In the genomic region with DNA sequence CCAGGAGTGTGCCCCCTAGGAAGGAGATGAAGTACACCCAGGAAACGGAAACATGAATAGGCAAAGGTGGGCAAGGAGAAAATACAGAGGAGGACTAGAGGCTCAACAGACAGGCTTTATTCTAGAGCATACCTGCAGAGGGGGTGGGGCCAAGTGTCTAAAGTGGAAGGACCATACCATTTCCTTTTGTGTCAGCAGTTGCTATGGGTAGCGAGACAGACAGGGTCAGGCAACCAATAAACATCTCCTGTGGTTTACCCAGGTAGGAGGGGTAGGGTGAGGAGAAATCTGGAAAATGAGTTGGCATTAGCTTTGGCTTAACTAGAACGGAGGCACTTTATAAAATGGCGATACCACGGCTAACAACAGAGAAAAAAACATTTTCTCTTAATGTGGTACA, we compare ENCODE assay signal across 8 mouse cellular contexts. TPM values are rescaled to one million over a fixed set of nuclear protein-coding genes. Genes with fewer than 3 reads are reported as not detected.
DNase-seq lines count a peak whose midpoint lies in the region; ATAC-seq and TF ChIP-seq lines count a peak whose summit lies in the region.

No protein-coding gene starts in this region.

- TF ChIP-seq CTCF in kidney, postnatal 0 days (IDR thresholded peaks at IDR 0.05; ENCODE audit: low read depth), result peak; percentile 20

- H3K9me3 ChIP-seq in forebrain, embryonic 14.5 days (replicated peaks; ENCODE audit: control insufficient read depth, low read length), result no peaks in the 10 kb centered on the region
- H3K9me3 ChIP-seq in kidney, postnatal 0 days (replicated peaks; ENCODE audit: low read length), result no peaks in the 10 kb centered on the region

- 64% methylated on average over 5 of the region's 5 CpGs for WGBS in forebrain, embryonic 14.5 days
- WGBS in kidney, postnatal 0 days, result 56% methylated on average over 5 of the region's 5 CpGs

- peak overlapping the region; percentile 61 for H3K4me3 ChIP-seq in forebrain, embryonic 14.5 days (ENCODE audit: low read depth, low read length)
- H3K4me3 ChIP-seq in kidney, postnatal 0 days (replicated peaks; ENCODE audit: low read depth, low read length), result peak overlapping the region; percentile 89; the same call in 1 of the 2 replicates

- H3K9ac ChIP-seq in forebrain, embryonic 14.5 days (ENCODE audit: low read length), result no peak overlapping the region; the same call in 1 of the 2 replicates
- H3K9ac ChIP-seq in kidney, postnatal 0 days (ENCODE audit: low read depth, low read length), result no peak overlapping the region

- peak; percentile 36 for DNase-seq in adrenal gland, postnatal 14 days
- DNase-seq in adrenal gland, postnatal 25 days, result no peak
- DNase-seq in T-cell, adult 2 months (ENCODE audit: low spot score), result peak; percentile 55
- no peak for DNase-seq in forebrain, embryonic 14.5 days (ENCODE audit: low spot score)
- peak; percentile 52 for DNase-seq in kidney, postnatal 0 days (ENCODE audit: low spot score)
- peak; percentile 77 for DNase-seq in thymus, postnatal 14 days
- DNase-seq in gastrocnemius, adult 8-10 months (ENCODE audit: low spot score in 2 of 2), result no peak

- peaks cover 24% of the 10 kb centered on the region for H3K36me3 ChIP-seq in forebrain, embryonic 14.5 days (ENCODE audit: control insufficient read depth, insufficient read depth, low read length)
- peaks cover 22% of the 10 kb centered on the region for H3K36me3 ChIP-seq in kidney, postnatal 0 days (ENCODE audit: insufficient read depth, low read length)

- no peak for ATAC-seq in forebrain, embryonic 14.5 days
- ATAC-seq in kidney, postnatal 0 days (replicated peaks; ENCODE audit: low FRiP score, low read depth), result peak; percentile 49; the same call in 1 of the 2 replicates
- peak; percentile 47 for ATAC-seq in megakaryocyte, adult 5-6 weeks (ENCODE audit: poor library complexity, severe bottlenecking)

- peaks cover 8% of the 10 kb centered on the region for H3K4me1 ChIP-seq in forebrain, embryonic 14.5 days (ENCODE audit: control insufficient read depth, insufficient read depth, low read length)
- peaks cover 10% of the 10 kb centered on the region; the same call in 1 of the 2 replicates for H3K4me1 ChIP-seq in kidney, postnatal 0 days (replicated peaks; ENCODE audit: insufficient read depth, low read length)

- H3K4me2 ChIP-seq in forebrain, embryonic 14.5 days (ENCODE audit: low read length), result peak overlapping the region; percentile 52
- H3K4me2 ChIP-seq in kidney, postnatal 0 days (ENCODE audit: low read length), result peak overlapping the region; percentile 80

- no peaks in the 10 kb centered on the region for H3K27me3 ChIP-seq in forebrain, embryonic 14.5 days (replicated peaks; ENCODE audit: control insufficient read depth, insufficient read depth, low read length)
- H3K27me3 ChIP-seq in kidney, postnatal 0 days (ENCODE audit: insufficient read depth, low read length), result no peaks in the 10 kb centered on the region

- no peak overlapping the region for H3K27ac ChIP-seq in forebrain, embryonic 14.5 days (ENCODE audit: low read depth, low read length)
- peak overlapping the region; percentile 93; the same call in 1 of the 2 replicates for H3K27ac ChIP-seq in kidney, postnatal 0 days

RNA-seq across cellular contexts. Expression of a gene that starts 1.1 kb away (rescaled TPM):
- total RNA-seq in adrenal gland, postnatal 14 days (2021), result 22.4 and 26.9 TPM in 2 replicates
- 27.5 and 36.2 TPM in 2 replicates for total RNA-seq in adrenal gland, postnatal 25 days (2021)
- polyA plus RNA-seq in forebrain, embryonic 14.5 days (2014; fragmentation: Nextera tagmentation; extraction: Ambion mirVana), result 5.6 and 5.9 TPM in 2 replicates
- 5.9 and 6.8 TPM in 2 replicates for polyA plus RNA-seq in kidney, postnatal 0 days (2015; fragmentation: Nextera tagmentation; extraction: Ambion mirVana)
- total RNA-seq in megakaryocyte, adult 5-6 weeks (2015), result 7.0 and 9.1 TPM in 2 replicates
- total RNA-seq in megakaryocyte, adult 5-6 weeks (2017), result 8.7 and 10.2 TPM in 2 replicates
- 1 to 10 TPM; 4.5 to 8.4 (median 6.1) TPM for total RNA-seq in gastrocnemius, adult 8-10 months (2022)

RNA-seq across cellular contexts. Expression of a gene that starts 19.9 kb away (rescaled TPM):
- total RNA-seq in adrenal gland, postnatal 14 days (2021), result 68.0 and 87.5 TPM in 2 replicates
- total RNA-seq in adrenal gland, postnatal 25 days (2021), result 59.0 and 88.0 TPM in 2 replicates
- polyA plus RNA-seq in forebrain, embryonic 14.5 days (2014; fragmentation: Nextera tagmentation; extraction: Ambion mirVana), result 10.0 TPM in 2 replicates
- polyA plus RNA-seq in kidney, postnatal 0 days (2015; fragmentation: Nextera tagmentation; extraction: Ambion mirVana), result 131 and 168 TPM in 2 replicates
- total RNA-seq in megakaryocyte, adult 5-6 weeks (2015), result 22.8 and 26.8 TPM in 2 replicates
- 25.2 and 27.9 TPM in 2 replicates for total RNA-seq in megakaryocyte, adult 5-6 weeks (2017)
- 10 to 100 TPM; 10.2 to 21.5 (median 17.0) TPM for total RNA-seq in gastrocnemius, adult 8-10 months (2022)

RNA-seq across cellular contexts. Expression of a gene that starts 21.7 kb away (rescaled TPM):
- total RNA-seq in adrenal gland, postnatal 14 days (2021), result 40.5 and 46.3 TPM in 2 replicates
- total RNA-seq in adrenal gland, postnatal 25 days (2021), result 58.1 and 61.8 TPM in 2 replicates
- polyA plus RNA-seq in forebrain, embryonic 14.5 days (2014; fragmentation: Nextera tagmentation; extraction: Ambion mirVana), result 28.8 and 31.0 TPM in 2 replicates
- polyA plus RNA-seq in kidney, postnatal 0 days (2015; fragmentation: Nextera tagmentation; extraction: Ambion mirVana), result 20.2 and 20.7 TPM in 2 replicates
- 22.2 and 31.4 TPM in 2 replicates for total RNA-seq in megakaryocyte, adult 5-6 weeks (2015)
- total RNA-seq in megakaryocyte, adult 5-6 weeks (2017), result 17.9 and 21.4 TPM in 2 replicates
- 10 to 100 TPM; 16.7 to 22.2 (median 20.2) TPM for total RNA-seq in gastrocnemius, adult 8-10 months (2022)

Comparison
In these comparisons a context has a peak if more than half of its experiments do, and no peak if none do; other contexts are left out.
1. DNase-seq: peak in adrenal gland, postnatal 14 days (single experiment), T-cell, adult 2 months (single experiment), kidney, postnatal 0 days (single experiment) and thymus, postnatal 14 days (single experiment); none in adrenal gland, postnatal 25 days (single experiment), forebrain, embryonic 14.5 days (single experiment) and gastrocnemius, adult 8-10 months (0 of 2).